Mouse (Mus musculus) forebrain, embryonic 14.5 days (tissue): ENCODE measurements around the gene Kcne1. TPM values are rescaled to one million over a fixed set of nuclear protein-coding genes. Genes with fewer than 3 reads are reported as not detected.

Experiments used
- ATAC-seq: fragments of 200-750 bp; cut with Nextera tagmentation; 2 replicates; pipeline ENCODE4 v1.8.0; 2017; ENCODE audit warnings: mild to moderate bottlenecking, moderate library complexity
- DNase-seq: peaks from one replicate; pipeline ENCODE4 v3.0.0-alpha.2; 2015; ENCODE audit warnings: low spot score
- H3K27ac ChIP-seq: fragments of 300-500 bp; sonication (generic); 2 replicates; pipeline ENCODE4 v1.5.1; 2014; ENCODE audit warnings: low read depth, mild to moderate bottlenecking, control low read depth, low read length, moderate library complexity
- H3K27me3 ChIP-seq: fragments of 300-500 bp; sonication (generic); replicated peaks from 2 replicates; pipeline ENCODE4 v1.6.1; 2014; ENCODE audit warnings: low read length, control low read depth, mixed read lengths; ENCODE audit not compliant: control insufficient read depth, insufficient read depth
- H3K36me3 ChIP-seq: fragments of 300-500 bp; sonication (generic); 2 replicates; pipeline ENCODE4 v1.6.1; 2014; ENCODE audit warnings: low read length, control low read depth; ENCODE audit not compliant: control insufficient read depth, insufficient read depth
- H3K4me1 ChIP-seq: fragments of 300-500 bp; sonication (generic); 2 replicates; pipeline ENCODE4 v1.6.1; 2014; ENCODE audit warnings: antibody characterized with exemption, low read length, control low read depth; ENCODE audit not compliant: control insufficient read depth, insufficient read depth
- H3K4me2 ChIP-seq: fragments of 300-500 bp; sonication (generic); 2 replicates; pipeline ENCODE4 v1.6.1; 2014; ENCODE audit warnings: mild to moderate bottlenecking, control low read depth, low read length
- H3K4me3 ChIP-seq: fragments of 300-500 bp; sonication (generic); 2 replicates; pipeline ENCODE4 v1.5.1; 2014; ENCODE audit warnings: low read depth, low read length, control low read depth
- H3K9ac ChIP-seq: fragments of 300-500 bp; sonication (generic); 2 replicates; pipeline ENCODE4 v1.6.1; 2014; ENCODE audit warnings: mild to moderate bottlenecking, low read length, control low read depth, moderate library complexity
- H3K9me3 ChIP-seq: fragments of 300-500 bp; sonication (generic); replicated peaks from 2 replicates; pipeline ENCODE4 v1.6.1; 2016; ENCODE audit warnings: low read length, control low read depth, mixed read lengths; ENCODE audit not compliant: control insufficient read depth
- WGBS: fragments of 180-500 bp; shearing (Covaris S2); extraction: QIAGEN DNeasy Blood & Tissue Kit; methylation state at CpG from one replicate; pipeline ENCODE4 v1.1.7; 2014; 5-methylcytosine and 5-hydroxymethylcytosine counted together
- polyA plus RNA-seq: library from polyadenylated mRNA; unstranded; fragments of >200 nt; fragmentation: Nextera tagmentation; extraction: Ambion mirVana; gene quantifications from 2 replicates; pipeline ENCODE4 v1.2.1, GENCODE M21; 2014

The Kcne1 gene
- polyA plus RNA-seq, 1 experiment from 2014 or later: 0.10 TPM

- 88% methylated on average over 12 of the region's 12 CpGs for WGBS
- H3K27ac ChIP-seq: no peak overlapping the region
- H3K4me2 ChIP-seq: no peak overlapping the region
- H3K9me3 ChIP-seq: no peaks in the 10 kb centered on the region
- no peak for ATAC-seq
- DNase-seq: no peak
- H3K4me1 ChIP-seq: peaks cover 2% of the 10 kb centered on the region; the same call in 1 of the 2 replicates
- H3K9ac ChIP-seq: no peak overlapping the region
- no peaks in the 10 kb centered on the region for H3K27me3 ChIP-seq
- no peak overlapping the region for H3K4me3 ChIP-seq
- H3K36me3 ChIP-seq: no peaks in the 10 kb centered on the region
Observed at GRCm38 (mm10) chr16:92348941-92349340, 10.3 kb downstream of the Kcne1 start.

DNA sequence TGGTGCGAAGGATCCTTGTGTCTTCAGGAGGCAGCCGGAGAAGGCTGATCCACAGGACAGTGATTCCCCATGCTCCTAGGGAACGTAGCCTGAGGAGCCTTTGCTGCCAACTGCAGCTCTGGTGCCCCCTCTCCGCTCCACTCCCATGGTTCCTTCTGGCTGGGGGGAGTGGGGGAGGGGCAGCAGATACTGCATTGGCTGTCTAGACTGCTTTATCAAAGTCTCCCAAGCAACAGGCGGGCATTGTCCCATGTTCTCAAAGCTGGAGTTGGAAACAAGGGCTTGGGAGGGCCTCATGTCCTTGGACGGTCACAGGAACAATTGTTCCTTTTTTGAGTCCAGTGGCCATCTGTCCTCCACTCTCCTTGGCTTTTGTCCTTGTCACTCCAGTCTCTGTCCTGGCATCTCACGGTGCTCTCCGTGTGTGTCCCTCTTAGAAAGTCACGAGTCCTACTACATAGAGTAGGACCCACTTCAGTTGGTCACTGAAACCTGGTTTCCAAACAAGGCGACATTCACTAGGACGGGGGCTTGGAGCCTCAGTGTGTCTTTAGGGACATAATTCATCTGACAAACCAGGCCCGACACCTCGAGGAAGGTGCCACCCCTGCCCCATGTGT lies 12.9 kb downstream of the Kcne1 start:
- Histone ChIP-seq H3K27ac (no peak overlapping the region), H3K27me3 (no peaks in the 10 kb centered on the region), H3K4me3 (no peak overlapping the region), H3K4me1 (peaks cover 2% of the 10 kb centered on the region; the same call in 1 of the 2 replicates), H3K4me2 (no peak overlapping the region), H3K9me3 (no peaks in the 10 kb centered on the region), H3K36me3 (no peaks in the 10 kb centered on the region), H3K9ac (no peak overlapping the region)
- DNase-seq (peak; percentile 34), ATAC-seq (no peak)
- WGBS: 60% methylated on average over 13 of the region's 13 CpGs

GRCm38 (mm10) chr16:92345177-92345576 lies 14.1 kb downstream of the Kcne1 start:
- Histone ChIP-seq H3K4me3 (no peak overlapping the region), H3K4me1 (peaks cover 2% of the 10 kb centered on the region; the same call in 1 of the 2 replicates), H3K4me2 (no peak overlapping the region), H3K27me3 (no peaks in the 10 kb centered on the region), H3K9ac (no peak overlapping the region), H3K27ac (no peak overlapping the region), H3K36me3 (no peaks in the 10 kb centered on the region), H3K9me3 (no peaks in the 10 kb centered on the region)
- ATAC-seq: no peak
- 83% methylated on average over 11 of the region's 11 CpGs for WGBS
- DNase-seq: no peak

DNA sequence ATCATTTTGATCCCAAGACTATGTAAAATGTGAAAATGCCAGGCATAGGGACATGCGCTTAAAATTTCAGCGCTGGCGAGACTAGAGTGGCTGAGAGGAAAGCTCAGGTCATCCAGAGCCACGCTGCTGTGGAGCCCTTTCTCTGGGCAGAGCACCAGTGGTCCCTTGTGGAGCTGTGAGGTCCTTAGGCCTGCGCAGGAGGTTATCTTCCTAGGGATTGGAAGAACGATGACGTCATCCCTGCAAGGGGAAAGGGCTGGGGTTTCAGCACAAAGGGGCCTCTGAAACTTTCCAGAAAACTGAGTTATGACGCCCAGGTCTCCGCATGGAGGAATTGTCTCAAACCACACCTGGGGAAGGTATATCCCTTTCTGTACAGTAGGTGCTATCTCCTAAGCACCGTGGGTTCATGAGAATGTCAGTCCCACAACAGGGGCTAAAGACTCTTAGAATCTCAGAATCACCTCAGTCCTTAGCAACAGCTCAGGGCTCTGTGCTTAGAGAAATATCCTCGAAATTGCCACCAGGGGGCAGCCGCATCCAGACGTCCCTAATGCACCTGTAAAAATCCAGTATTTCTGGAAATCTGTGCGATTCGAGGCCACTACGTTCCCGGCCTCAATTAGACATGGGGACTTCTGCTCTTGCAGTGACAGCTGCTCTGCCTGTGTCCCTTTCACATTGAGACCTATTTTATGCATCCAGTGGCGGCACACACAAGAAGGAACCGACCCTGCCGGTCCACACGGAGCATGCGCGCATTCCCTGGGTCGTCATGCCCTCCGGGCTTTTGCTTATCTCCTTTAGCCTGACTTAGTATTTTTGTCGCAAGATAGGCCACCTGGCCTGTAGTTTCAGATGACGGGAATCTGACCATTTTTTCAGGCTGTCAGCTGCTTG lies 18.4 kb downstream of the Kcne1 start:
- ATAC-seq: peak; percentile 73
- 30% methylated on average over 27 of the region's 27 CpGs for WGBS
- no peaks in the 10 kb centered on the region for H3K4me1 ChIP-seq
- no peak overlapping the region for H3K27ac ChIP-seq
- peak overlapping the region; percentile 49 for H3K4me2 ChIP-seq
- peak; percentile 90 for DNase-seq
- peak overlapping the region; percentile 54 for H3K9ac ChIP-seq
- no peaks in the 10 kb centered on the region for H3K36me3 ChIP-seq
- 0 out of 2 replicates have a peak, but pooled peaks cover 4% of the 10 kb centered on the region for H3K27me3 ChIP-seq
- peak overlapping the region; percentile 22; the same call in 1 of the 2 replicates for H3K4me3 ChIP-seq
- H3K9me3 ChIP-seq: no peaks in the 10 kb centered on the region

GRCm38 (mm10) chr16:92336280-92336679 lies 23.0 kb downstream of the Kcne1 start:
- WGBS: 6% methylated on average over 9 of the region's 9 CpGs
- H3K9me3 ChIP-seq: no peaks in the 10 kb centered on the region
- H3K27ac ChIP-seq: no peak overlapping the region
- ATAC-seq: peak; percentile 45; the same call in 1 of the 2 replicates
- no peak overlapping the region for H3K9ac ChIP-seq
- H3K36me3 ChIP-seq: no peaks in the 10 kb centered on the region
- H3K4me2 ChIP-seq: no peak overlapping the region
- H3K27me3 ChIP-seq: 0 out of 2 replicates have a peak, but pooled peaks cover 4% of the 10 kb centered on the region
- peak; percentile 86 for DNase-seq
- H3K4me3 ChIP-seq: no peak overlapping the region
- H3K4me1 ChIP-seq: no peaks in the 10 kb centered on the region

- Histone ChIP-seq H3K9ac (no peak overlapping the region), H3K4me2 (no peak overlapping the region), H3K4me1 (no peaks in the 10 kb centered on the region), H3K36me3 (no peaks in the 10 kb centered on the region), H3K9me3 (no peaks in the 10 kb centered on the region), H3K4me3 (no peak overlapping the region), H3K27me3 (0 out of 2 replicates have a peak, but pooled peaks cover 3% of the 10 kb centered on the region), H3K27ac (no peak overlapping the region)
- no peak for DNase-seq
- ATAC-seq: no peak
- WGBS: 67% methylated on average over 9 of the region's 9 CpGs
Observed at GRCm38 (mm10) chr16:92334600-92334999, 24.7 kb downstream of the Kcne1 start.

DNA sequence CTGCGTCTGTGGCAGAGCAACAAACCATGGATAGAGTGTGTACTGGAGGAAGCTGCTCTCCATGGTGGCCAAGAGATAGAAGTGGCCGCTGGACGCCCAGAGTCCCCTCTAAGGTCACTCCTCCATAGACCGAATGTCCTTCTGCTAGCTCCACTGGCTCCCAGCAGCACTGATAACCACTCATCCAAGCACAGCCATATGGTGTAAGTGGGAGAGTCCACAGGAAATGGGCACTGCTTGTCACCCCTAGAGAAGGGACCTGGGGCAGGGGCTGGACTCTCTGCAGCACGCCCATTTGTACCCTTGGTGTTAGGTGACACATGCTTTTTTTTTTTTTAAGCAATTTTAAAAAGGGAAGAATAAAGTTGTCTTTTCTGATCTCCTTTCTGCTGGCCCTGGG lies 28.3 kb downstream of the Kcne1 start:
- Histone ChIP-seq H3K27ac (no peak overlapping the region), H3K9ac (no peak overlapping the region), H3K4me3 (no peak overlapping the region), H3K27me3 (no peaks in the 10 kb centered on the region), H3K4me2 (no peak overlapping the region), H3K36me3 (no peaks in the 10 kb centered on the region), H3K4me1 (no peaks in the 10 kb centered on the region), H3K9me3 (no peaks in the 10 kb centered on the region)
- DNase-seq (no peak), ATAC-seq (no peak)
- 80% methylated on average over 5 of the region's 5 CpGs for WGBS

GRCm38 (mm10) chr16:92327911-92328310 lies 31.4 kb downstream of the Kcne1 start:
- no peak for ATAC-seq
- WGBS: 93% methylated on average over 10 of the region's 10 CpGs
- H3K4me2 ChIP-seq: no peak overlapping the region
- H3K27me3 ChIP-seq: no peaks in the 10 kb centered on the region
- H3K9me3 ChIP-seq: no peaks in the 10 kb centered on the region
- H3K4me3 ChIP-seq: no peak overlapping the region
- no peaks in the 10 kb centered on the region for H3K36me3 ChIP-seq
- H3K27ac ChIP-seq: no peak overlapping the region
- no peaks in the 10 kb centered on the region for H3K4me1 ChIP-seq
- DNase-seq: no peak
- no peak overlapping the region for H3K9ac ChIP-seq

DNA sequence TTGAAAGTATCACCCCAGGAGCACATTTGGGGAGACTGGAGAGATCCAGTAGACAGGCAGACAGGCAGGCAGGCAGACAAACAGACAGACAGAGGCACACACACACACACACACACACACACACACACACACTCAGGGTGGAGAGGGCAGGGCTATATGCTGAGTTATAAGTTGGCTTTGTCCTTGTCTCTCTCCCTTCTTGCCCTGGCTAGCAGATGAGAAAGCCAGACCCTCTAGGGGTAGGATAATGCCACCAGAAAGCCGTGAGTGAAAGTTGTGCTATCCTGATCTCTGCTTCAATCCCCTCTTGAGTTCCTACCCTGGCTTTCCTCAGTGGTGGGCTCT lies 34.2 kb downstream of the Kcne1 start:
- ATAC-seq (no peak), DNase-seq (no peak)
- H3K27ac ChIP-seq: no peak overlapping the region
- H3K4me3 ChIP-seq: no peak overlapping the region
- H3K9ac ChIP-seq: no peak overlapping the region
- H3K4me1 ChIP-seq: no peaks in the 10 kb centered on the region
- H3K27me3 ChIP-seq: no peaks in the 10 kb centered on the region
- no peaks in the 10 kb centered on the region for H3K9me3 ChIP-seq
- no peak overlapping the region for H3K4me2 ChIP-seq
- WGBS: 21% methylated on average over 1 of the region's 1 CpGs
- no peaks in the 10 kb centered on the region for H3K36me3 ChIP-seq
